Mouse (Mus musculus) lung, postnatal 0 days (tissue): ENCODE results near the gene Pgf.

Source experiments
- CTCF ChIP-seq: IDR thresholded peaks from 2 replicates; pipeline ENCODE4 v1.5.1; 2016; ENCODE audit warnings: antibody characterized with exemption, mild to moderate bottlenecking
- EP300 ChIP-seq: IDR thresholded peaks from 2 replicates; pipeline ENCODE4 v1.6.1; 2016; ENCODE audit warnings: antibody characterized with exemption, mild to moderate bottlenecking, control low read depth

- TF ChIP-seq CTCF (no peak), EP300 (no peak)
Observed at GRCm38 (mm10) chr12:85157797-85158460, 19.7 kb downstream of the Pgf start.
